Comparison of ENCODE assay signal across 22 mouse cellular contexts in genomic region chr13:112862342-112862741, GRCm38 (mm10).
DNase-seq lines count a peak whose midpoint lies in the region; ATAC-seq and TF ChIP-seq lines count a peak whose summit lies in the region.
"Had no signal": no experiment of that assay in that cellular context is flagged by ENCODE, and none has a peak within 500 bp of the region (broad histone marks: within the 10 kb centered on the region; RNA-seq: fewer than 3 reads in every experiment).

No protein-coding gene starts in this region.

- WGBS in heart, embryonic 14.5 days: 74% methylated on average over 3 of the region's 3 CpGs
- 42% methylated on average over 3 of the region's 3 CpGs for WGBS in kidney, adult 2 months
- 80% methylated on average over 3 of the region's 3 CpGs for WGBS in midbrain, embryonic 11.5 days
- WGBS in midbrain, postnatal 0 days: 71% methylated on average over 3 of the region's 3 CpGs

- intact Hi-C loops in gastrocnemius, adult 2 months (cut with DNase I): loop anchor here (10.0 kb wide), 1 partner anchor 188 kb away; no protein-coding TSS in a partner anchor
- intact Hi-C loops in gastrocnemius, postnatal 36 days (cut with DNase I): loop anchor here (5.0 kb wide), 1 partner anchor 180 kb away; no protein-coding TSS in a partner anchor
- intact Hi-C loops in heart, postnatal 36 days (cut with DNase I): loop anchor here (5.0 kb wide), 1 partner anchor 190 kb away; no protein-coding TSS in a partner anchor

- no peak for ATAC-seq in heart, embryonic 14.5 days (ENCODE audit: insufficient number of reproducible peaks, insufficient read depth, low FRiP score, low read depth)
- no peak for ATAC-seq in midbrain, embryonic 11.5 days (ENCODE audit: low FRiP score)
- ATAC-seq in midbrain, postnatal 0 days (ENCODE audit: low FRiP score): no peak
- ATAC-seq: activated CD4-positive, CD25-positive, alpha-beta regulatory T cell, adult 4 months; forebrain, embryonic 16.5 days; liver, embryonic 12.5 days; midbrain, embryonic 16.5 days had no signal

- peaks cover 2 to 12% of the 10 kb centered on the region in 2 experiments; a peak in 2 of 4 replicates for H3K4me1 ChIP-seq in heart, embryonic 14.5 days (ENCODE audit: control insufficient read depth in 2 of 2, insufficient read depth in 2 of 2, low read length in 2 of 2)
- H3K4me1 ChIP-seq in kidney, adult 2 months (ENCODE audit: control insufficient read depth, insufficient read depth, low read length): peaks cover 5% of the 10 kb centered on the region
- no peaks in the 10 kb centered on the region for H3K4me1 ChIP-seq in midbrain, embryonic 11.5 days (ENCODE audit: control insufficient read depth, insufficient read depth, low read length)
- no peaks in the 10 kb centered on the region for H3K4me1 ChIP-seq in midbrain, postnatal 0 days (ENCODE audit: insufficient read depth, low read length)
- H3K4me1 ChIP-seq: hindbrain, embryonic 10.5 days; hindbrain, embryonic 15.5 days; midbrain, embryonic 10.5 days; neural tube, embryonic 13.5 days had no signal

- H3K36me3 ChIP-seq in heart, embryonic 14.5 days (ENCODE audit: control insufficient read depth, insufficient read depth, low read length): peaks cover 63% of the 10 kb centered on the region
- peaks cover 8% of the 10 kb centered on the region for H3K36me3 ChIP-seq in kidney, adult 2 months (ENCODE audit: control insufficient read depth, insufficient read depth, low read length)
- peaks cover 7% of the 10 kb centered on the region for H3K36me3 ChIP-seq in midbrain, embryonic 11.5 days (ENCODE audit: control insufficient read depth, insufficient read depth, low read length)
- peaks cover 33% of the 10 kb centered on the region for H3K36me3 ChIP-seq in midbrain, postnatal 0 days (ENCODE audit: insufficient read depth, low read length)

- no peak for TF ChIP-seq CTCF in gastrocnemius, adult 2 months (IDR thresholded peaks at IDR 0.05)
- TF ChIP-seq CTCF in kidney, adult 2 months (conservative IDR thresholded peaks at IDR 0.05; ENCODE audit: insufficient read depth, insufficient read length, low read depth, low read length): no peak
- no peak for TF ChIP-seq CTCF in midbrain, postnatal 0 days (IDR thresholded peaks at IDR 0.05)

- peak overlapping the region; percentile 1; the same call in 1 of the 2 replicates for H3K4me2 ChIP-seq in heart, embryonic 14.5 days (ENCODE audit: low read length)
- H3K4me2 ChIP-seq in midbrain, embryonic 11.5 days: no peak overlapping the region
- no peak overlapping the region for H3K4me2 ChIP-seq in midbrain, postnatal 0 days (ENCODE audit: low read depth, low read length, poor library complexity, severe bottlenecking)
- H3K4me2 ChIP-seq: hindbrain, embryonic 15.5 days; liver, embryonic 12.5 days; neural tube, embryonic 13.5 days had no signal

- H3K27me3 ChIP-seq in heart, embryonic 14.5 days (ENCODE audit: control insufficient read depth, insufficient read depth, low read length): no peaks in the 10 kb centered on the region
- H3K27me3 ChIP-seq in kidney, adult 2 months (replicated peaks; ENCODE audit: control insufficient read depth, insufficient read depth, low read length): no peaks in the 10 kb centered on the region
- no peaks in the 10 kb centered on the region for H3K27me3 ChIP-seq in midbrain, embryonic 11.5 days (ENCODE audit: control insufficient read depth, insufficient read depth, low read length)
- H3K27me3 ChIP-seq in midbrain, postnatal 0 days (ENCODE audit: insufficient read depth, low read length): no peaks in the 10 kb centered on the region
- H3K27me3 ChIP-seq: CH12.LX; hindbrain, embryonic 15.5 days; liver, embryonic 12.5 days; neural tube, embryonic 13.5 days had no signal

- no peak for TF ChIP-seq POLR2A in kidney, adult 2 months (IDR thresholded peaks at IDR 0.05; ENCODE audit: low read depth, low read length)

- DNase-seq in gastrocnemius, adult 2 months: no peak
- DNase-seq in gastrocnemius, postnatal 36 days: no peak
- DNase-seq in heart, postnatal 36 days: no peak
- no peak for DNase-seq in kidney, adult 2 months
- DNase-seq in kidney, adult 9 months: no peak
- peak; percentile 66 for DNase-seq in midbrain, embryonic 11.5 days (ENCODE audit: low spot score, missing footprints)
- no peak for DNase-seq in midbrain, postnatal 0 days (ENCODE audit: low spot score)
- DNase-seq: cerebellum, adult 2 months; layer of hippocampus, postnatal 36 days; right cerebral cortex, postnatal 4 days had no signal

- H3K9ac ChIP-seq in heart, embryonic 14.5 days (ENCODE audit: low read length): no peak overlapping the region
- no peak overlapping the region for H3K9ac ChIP-seq in midbrain, embryonic 11.5 days (ENCODE audit: low read length)
- no peak overlapping the region for H3K9ac ChIP-seq in midbrain, postnatal 0 days (replicated peaks; ENCODE audit: low read length, poor library complexity, severe bottlenecking)
- H3K9ac ChIP-seq: hindbrain, embryonic 15.5 days; liver, embryonic 12.5 days; liver, postnatal 0 days; neural tube, embryonic 13.5 days had no signal

- H3K27ac ChIP-seq in gastrocnemius, adult 2 months: peak overlapping the region; percentile 65
- H3K27ac ChIP-seq in heart, embryonic 14.5 days (replicated peaks in 1 of 2; ENCODE audit: control insufficient read depth in 1 of 2, insufficient read depth in 1 of 2, low read depth in 2 of 2, low read length in 2 of 2): peak overlapping the region in 1 of 2 experiments; percentile 25; a peak in 2 of 4 replicates
- peak overlapping the region; percentile 6; the same call in 1 of the 2 replicates for H3K27ac ChIP-seq in kidney, adult 2 months (ENCODE audit: insufficient read depth, low read depth, low read length)
- no peak overlapping the region for H3K27ac ChIP-seq in midbrain, embryonic 11.5 days (ENCODE audit: low read depth, low read length)
- no peak overlapping the region for H3K27ac ChIP-seq in midbrain, postnatal 0 days (ENCODE audit: low read depth, low read length)
- H3K27ac ChIP-seq: hindbrain, embryonic 10.5 days; hindbrain, embryonic 15.5 days; liver, embryonic 12.5 days; midbrain, embryonic 10.5 days; neural tube, embryonic 13.5 days had no signal

- no peaks in the 10 kb centered on the region for H3K9me3 ChIP-seq in heart, embryonic 14.5 days (ENCODE audit: control insufficient read depth, low read length)
- no peaks in the 10 kb centered on the region for H3K9me3 ChIP-seq in midbrain, embryonic 11.5 days (ENCODE audit: control insufficient read depth, low read length)
- no peaks in the 10 kb centered on the region for H3K9me3 ChIP-seq in midbrain, postnatal 0 days (ENCODE audit: low read length)
- H3K9me3 ChIP-seq: hindbrain, embryonic 10.5 days; hindbrain, embryonic 15.5 days; liver, embryonic 12.5 days; midbrain, embryonic 10.5 days; neural tube, embryonic 13.5 days had no signal

- H3K4me3 ChIP-seq in gastrocnemius, adult 2 months: no peak overlapping the region; the same call in 1 of the 2 replicates
- no peak overlapping the region for H3K4me3 ChIP-seq in heart, embryonic 14.5 days (ENCODE audit: control insufficient read depth in 1 of 2, insufficient read depth in 1 of 2, low read depth in 1 of 2, low read length in 2 of 2)
- H3K4me3 ChIP-seq in kidney, adult 2 months (ENCODE audit: insufficient read depth, low read depth, low read length): no peak overlapping the region
- no peak overlapping the region for H3K4me3 ChIP-seq in midbrain, embryonic 11.5 days (ENCODE audit: low read depth, low read length)
- no peak overlapping the region for H3K4me3 ChIP-seq in midbrain, postnatal 0 days (ENCODE audit: low read depth, low read length)
- H3K4me3 ChIP-seq: erythroblast, embryonic 14.5 days; hindbrain, embryonic 10.5 days; hindbrain, embryonic 15.5 days; liver, embryonic 12.5 days; midbrain, embryonic 10.5 days; neural tube, embryonic 13.5 days had no signal

Comparison
In these comparisons a context has a peak if more than half of its experiments do, and no peak if none do; other contexts are left out.
1. H3K27ac ChIP-seq: peak in gastrocnemius, adult 2 months (single experiment) and kidney, adult 2 months (single experiment); none in midbrain, embryonic 11.5 days (single experiment) and midbrain, postnatal 0 days (single experiment).